9 mouse cellular contexts compared by ENCODE assay signal in genomic region chr11:97499865-97500719, GRCm38 (mm10). TPM values are rescaled to one million over a fixed set of nuclear protein-coding genes. Genes with fewer than 3 reads are reported as not detected.
DNase-seq lines count a peak whose midpoint lies in the region; ATAC-seq and TF ChIP-seq lines count a peak whose summit lies in the region.
"Had no signal": no experiment of that assay in that cellular context is flagged by ENCODE, and none has a peak within 500 bp of the region (broad histone marks: within the 10 kb centered on the region; RNA-seq: fewer than 3 reads in every experiment).

Gene 4933428G20Rik (minus strand): TSS chr11:97500340.

- H3K4me1 ChIP-seq in heart, embryonic 11.5 days (ENCODE audit: control insufficient read depth, insufficient read depth, low read length): peaks cover 11% of the 10 kb centered on the region; the same call in 1 of the 2 replicates
- H3K4me1 ChIP-seq in forebrain, postnatal 0 days (ENCODE audit: insufficient read depth): no peaks in the 10 kb centered on the region
- peaks cover 12% of the 10 kb centered on the region for H3K4me1 ChIP-seq in midbrain, embryonic 11.5 days (ENCODE audit: control insufficient read depth, insufficient read depth, low read length)

- peak; percentile 32; the same call in 1 of the 2 replicates for ATAC-seq in heart, embryonic 11.5 days (replicated peaks; ENCODE audit: insufficient number of reproducible peaks, low FRiP score, low TSS enrichment)
- ATAC-seq in forebrain, postnatal 0 days: peak; percentile 52
- peak; percentile 30; the same call in 1 of the 2 replicates for ATAC-seq in midbrain, embryonic 11.5 days (ENCODE audit: low FRiP score)

- H3K4me2 ChIP-seq in heart, embryonic 11.5 days: peak within 1 kb of the TSS; percentile 63
- H3K4me2 ChIP-seq in forebrain, postnatal 0 days (ENCODE audit: low read depth): peak within 1 kb of the TSS; percentile 47
- peak within 1 kb of the TSS; percentile 69 for H3K4me2 ChIP-seq in midbrain, embryonic 11.5 days

- peak within 1 kb of the TSS; percentile 28 for H3K9ac ChIP-seq in heart, embryonic 11.5 days (ENCODE audit: low read depth, low read length)
- H3K9ac ChIP-seq in forebrain, postnatal 0 days: peak within 1 kb of the TSS; percentile 43
- H3K9ac ChIP-seq in midbrain, embryonic 11.5 days (ENCODE audit: low read length): peak within 1 kb of the TSS; percentile 45; the same call in 1 of the 2 replicates

- H3K27me3 ChIP-seq in heart, embryonic 11.5 days (ENCODE audit: control insufficient read depth, insufficient read depth, low read length): peaks cover 39% of the 10 kb centered on the region
- peaks cover 19% of the 10 kb centered on the region for H3K27me3 ChIP-seq in forebrain, postnatal 0 days (ENCODE audit: insufficient read depth, low read length)
- peaks cover 44% of the 10 kb centered on the region for H3K27me3 ChIP-seq in midbrain, embryonic 11.5 days (ENCODE audit: control insufficient read depth, insufficient read depth, low read length)

- H3K4me3 ChIP-seq in heart, embryonic 11.5 days (ENCODE audit: low read depth, low read length): peak within 1 kb of the TSS; percentile 32
- H3K4me3 ChIP-seq in forebrain, postnatal 0 days (ENCODE audit: low read depth, low read length): peak within 1 kb of the TSS; percentile 27
- peak within 1 kb of the TSS; percentile 41 for H3K4me3 ChIP-seq in midbrain, embryonic 11.5 days (ENCODE audit: low read depth, low read length)

- 22% methylated on average over 66 of the region's 88 CpGs for WGBS in heart, embryonic 11.5 days (ENCODE audit: insufficient replicate concordance)
- WGBS in forebrain, postnatal 0 days: 11% methylated on average over 81 of the region's 88 CpGs
- WGBS in midbrain, embryonic 11.5 days: 6% methylated on average over 73 of the region's 88 CpGs

- no peaks in the 10 kb centered on the region for H3K9me3 ChIP-seq in heart, embryonic 11.5 days (replicated peaks; ENCODE audit: control insufficient read depth, low read length)
- no peaks in the 10 kb centered on the region for H3K9me3 ChIP-seq in forebrain, postnatal 0 days (ENCODE audit: low read length)
- H3K9me3 ChIP-seq in midbrain, embryonic 11.5 days (ENCODE audit: control insufficient read depth, low read length): no peaks in the 10 kb centered on the region

- no peak within 1 kb of the TSS for H3K27ac ChIP-seq in heart, embryonic 11.5 days (ENCODE audit: low read depth, low read length)
- H3K27ac ChIP-seq in forebrain, postnatal 0 days (ENCODE audit: low read depth, low read length): no peak within 1 kb of the TSS
- no peak within 1 kb of the TSS for H3K27ac ChIP-seq in midbrain, embryonic 11.5 days (ENCODE audit: low read depth, low read length)

- TF ChIP-seq CTCF in forebrain, postnatal 0 days (IDR thresholded peaks at IDR 0.05; ENCODE audit: low read depth): no peak

- peaks cover 22% of the 10 kb centered on the region for H3K36me3 ChIP-seq in heart, embryonic 11.5 days (ENCODE audit: control insufficient read depth, insufficient read depth, low read length)
- H3K36me3 ChIP-seq in forebrain, postnatal 0 days (ENCODE audit: insufficient read depth): peaks cover 26% of the 10 kb centered on the region; the same call in 1 of the 2 replicates
- no peaks in the 10 kb centered on the region for H3K36me3 ChIP-seq in midbrain, embryonic 11.5 days (ENCODE audit: control insufficient read depth, insufficient read depth, low read length)

- DNase-seq in heart, postnatal 4 days: no peak
- DNase-seq in ES-CJ7 (ENCODE audit: low read depth, low spot score) (peak; percentile 30), MN1 (ENCODE audit: low spot score) (no peak)
- no peak for DNase-seq in forebrain, postnatal 0 days
- peak; percentile 94 for DNase-seq in midbrain, embryonic 11.5 days (ENCODE audit: low spot score, missing footprints)
- no peak for DNase-seq in layer of hippocampus, adult 9-11 months
- no peak for DNase-seq in spleen, adult 12 weeks (ENCODE audit: low spot score)

RNA-seq across cellular contexts. Expression of gene 4933428G20Rik, which starts in this region (rescaled TPM):
- 0.11 TPM in 1 of 2 replicates, not detected in the other for polyA plus RNA-seq in heart, embryonic 11.5 days (2014; fragmentation: Nextera tagmentation; extraction: Ambion mirVana)
- total RNA-seq in heart, postnatal 4 days (2021): not detected
- 0.38 TPM in 1 of 2 replicates, not detected in the other for total RNA-seq in forebrain, postnatal 0 days (2014; rRNA removed)
- polyA plus RNA-seq in forebrain, postnatal 0 days (2015; fragmentation: Nextera tagmentation; extraction: Ambion mirVana): 0.25 TPM in 1 of 2 replicates, not detected in the other
- 0.11 TPM in 1 of 2 replicates, not detected in the other for polyA plus RNA-seq in midbrain, embryonic 11.5 days (2014; fragmentation: Nextera tagmentation; extraction: Ambion mirVana)
- total RNA-seq: left cerebral cortex, postnatal 25 days had no signal

Comparison
In these comparisons a context has a peak if more than half of its experiments do, and no peak if none do; other contexts are left out.
1. Peak in ATAC-seq, H3K4me3 ChIP-seq, H3K9ac ChIP-seq and H3K4me2 ChIP-seq in heart, embryonic 11.5 days; RNA of the gene not detected or under 1 TPM.
2. Peak in ATAC-seq, H3K4me3 ChIP-seq, H3K9ac ChIP-seq and H3K4me2 ChIP-seq in forebrain, postnatal 0 days; RNA of the gene not detected or under 1 TPM.
3. Peak in DNase-seq, ATAC-seq, H3K4me3 ChIP-seq, H3K9ac ChIP-seq and H3K4me2 ChIP-seq in midbrain, embryonic 11.5 days; RNA of the gene not detected or under 1 TPM.